Mouse (Mus musculus) hindbrain, embryonic 11.5 days (tissue): ENCODE data around the gene St6gal1. TPM values are rescaled to one million over a fixed set of nuclear protein-coding genes. Genes with fewer than 3 reads are reported as not detected.

Experiments used
- ATAC-seq: fragments of 200-750 bp; cut with Nextera tagmentation; 2 replicates; pipeline ENCODE4 v1.8.0; 2017; ENCODE audit warnings: mild to moderate bottlenecking, moderate TSS enrichment, moderate library complexity; ENCODE audit not compliant: low FRiP score
- DNase-seq: peaks from one replicate; pipeline ENCODE4 v3.0.0-alpha.2; 2015; ENCODE audit warnings: low spot score
- H3K27ac ChIP-seq: fragments of 300-500 bp; sonication (generic); 2 replicates; pipeline ENCODE4 v1.5.1; 2014; ENCODE audit warnings: mild to moderate bottlenecking, low read depth, low read length
- H3K27me3 ChIP-seq: fragments of 300-500 bp; sonication (generic); 2 replicates; pipeline ENCODE4 v1.6.1; 2014; ENCODE audit warnings: mild to moderate bottlenecking, low read length, moderate library complexity, mixed read lengths; ENCODE audit not compliant: control insufficient read depth, insufficient read depth
- H3K36me3 ChIP-seq: fragments of 300-500 bp; sonication (generic); 2 replicates; pipeline ENCODE4 v1.6.1; 2014; ENCODE audit warnings: mild to moderate bottlenecking, low read length, moderate library complexity, mixed read lengths; ENCODE audit not compliant: control insufficient read depth, insufficient read depth
- H3K4me1 ChIP-seq: fragments of 300-500 bp; sonication (generic); replicated peaks from 2 replicates; pipeline ENCODE4 v1.6.1; 2014; ENCODE audit warnings: low read length, mixed read lengths; ENCODE audit not compliant: control insufficient read depth, insufficient read depth
- H3K4me2 ChIP-seq: fragments of 300-500 bp; sonication (generic); replicated peaks from 2 replicates; pipeline ENCODE4 v1.6.1; 2014; ENCODE audit warnings: mild to moderate bottlenecking, low read depth, low read length
- H3K4me3 ChIP-seq: fragments of 300-500 bp; sonication (generic); 2 replicates; pipeline ENCODE4 v1.5.1; 2014; ENCODE audit warnings: low read depth, low read length
- H3K9ac ChIP-seq: fragments of 300-500 bp; sonication (generic); 2 replicates; pipeline ENCODE4 v1.6.1; 2014; ENCODE audit warnings: low read depth, low read length
- H3K9me3 ChIP-seq: fragments of 300-500 bp; sonication (generic); 2 replicates; pipeline ENCODE4 v1.6.1; 2016; ENCODE audit warnings: low read length; ENCODE audit not compliant: control insufficient read depth
- WGBS: fragments of 180-500 bp; shearing (Covaris S2); extraction: QIAGEN DNeasy Blood & Tissue Kit; methylation state at CpG from one replicate; pipeline ENCODE4 v1.1.7; 2014; 5-methylcytosine and 5-hydroxymethylcytosine counted together
- polyA plus RNA-seq: library from polyadenylated mRNA; unstranded; fragments of >200 nt; fragmentation: Nextera tagmentation; extraction: Ambion mirVana; gene quantifications from 2 replicates; pipeline ENCODE4 v1.2.1, GENCODE M21; 2014

St6gal1 gene
- polyA plus RNA-seq, 1 experiment from 2014 or later, result 32.7 TPM

- Histone ChIP-seq H3K27ac (peak overlapping the region; percentile 80), H3K4me2 (no peak overlapping the region), H3K4me1 (peaks cover 6% of the 10 kb centered on the region), H3K4me3 (no peak overlapping the region), H3K36me3 (no peaks in the 10 kb centered on the region), H3K9me3 (no peaks in the 10 kb centered on the region), H3K9ac (no peak overlapping the region), H3K27me3 (no peaks in the 10 kb centered on the region)
- peak; percentile 73 for ATAC-seq
- WGBS, result 55% methylated on average over 2 of the region's 2 CpGs
- no peak for DNase-seq
Observed at GRCm38 (mm10) chr16:23251445-23251773, 26.9 kb downstream of the St6gal1 start.

DNA sequence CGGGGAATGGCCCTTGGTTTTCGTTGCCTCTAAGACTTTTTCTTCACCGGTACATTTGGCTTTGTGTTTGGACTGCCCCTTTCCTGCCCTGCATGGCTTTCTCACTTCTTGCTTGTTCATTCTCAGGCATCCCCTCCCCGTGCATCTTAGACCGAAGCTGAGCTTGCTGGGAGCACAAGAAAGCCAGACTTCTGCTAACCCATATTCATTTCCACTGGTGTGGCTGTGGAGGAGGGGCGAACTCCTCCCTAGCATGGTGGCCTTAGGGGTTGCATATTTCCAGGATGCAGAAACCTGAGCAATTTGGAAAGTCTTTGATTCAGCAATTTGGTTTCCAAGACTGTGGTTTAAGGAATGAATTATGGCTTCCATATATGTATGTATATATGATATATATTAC, 29.1 kb downstream of the St6gal1 start:
- Histone ChIP-seq H3K27me3 (no peaks in the 10 kb centered on the region), H3K4me2 (no peak overlapping the region), H3K27ac (no peak overlapping the region), H3K4me3 (no peak overlapping the region), H3K36me3 (no peaks in the 10 kb centered on the region), H3K9ac (no peak overlapping the region), H3K9me3 (no peaks in the 10 kb centered on the region), H3K4me1 (peaks cover 10% of the 10 kb centered on the region)
- ATAC-seq (no peak), DNase-seq (no peak)
- WGBS, result 70% methylated on average over 6 of the region's 6 CpGs

- WGBS, result 60% methylated on average over 1 of the region's 1 CpGs
- ATAC-seq (no peak), DNase-seq (no peak)
- H3K9ac ChIP-seq, result no peak overlapping the region
- H3K36me3 ChIP-seq, result no peaks in the 10 kb centered on the region
- H3K27ac ChIP-seq, result no peak overlapping the region
- no peak overlapping the region for H3K4me3 ChIP-seq
- H3K4me1 ChIP-seq, result peaks cover 11% of the 10 kb centered on the region
- no peak overlapping the region for H3K4me2 ChIP-seq
- no peaks in the 10 kb centered on the region for H3K9me3 ChIP-seq
- H3K27me3 ChIP-seq, result no peaks in the 10 kb centered on the region
Observed at GRCm38 (mm10) chr16:23254062-23254461, 29.5 kb downstream of the St6gal1 start.

- Histone ChIP-seq H3K9me3 (no peaks in the 10 kb centered on the region), H3K27ac (no peak overlapping the region), H3K9ac (no peak overlapping the region), H3K4me3 (no peak overlapping the region), H3K36me3 (no peaks in the 10 kb centered on the region), H3K4me1 (peaks cover 9% of the 10 kb centered on the region), H3K4me2 (no peak overlapping the region), H3K27me3 (no peaks in the 10 kb centered on the region)
- ATAC-seq (no peak), DNase-seq (no peak)
- WGBS, result 69% methylated on average over 7 of the region's 7 CpGs
Observed at GRCm38 (mm10) chr16:23256638-23257037, 32.1 kb downstream of the St6gal1 start.

GRCm38 (mm10) chr16:23258429-23258822, 33.9 kb downstream of the St6gal1 start:
- no peaks in the 10 kb centered on the region for H3K27me3 ChIP-seq
- peak; percentile 48 for DNase-seq
- H3K36me3 ChIP-seq, result no peaks in the 10 kb centered on the region
- H3K9me3 ChIP-seq, result no peaks in the 10 kb centered on the region
- WGBS, result 5% methylated on average over 7 of the region's 7 CpGs
- peak overlapping the region; percentile 79 for H3K27ac ChIP-seq
- no peak overlapping the region for H3K9ac ChIP-seq
- peak; percentile 48 for ATAC-seq
- peaks cover 13% of the 10 kb centered on the region for H3K4me1 ChIP-seq
- no peak overlapping the region for H3K4me3 ChIP-seq
- H3K4me2 ChIP-seq, result no peak overlapping the region

GRCm38 (mm10) chr16:23258823-23259457, 34.4 kb downstream of the St6gal1 start:
- Histone ChIP-seq H3K4me2 (no peak overlapping the region), H3K9ac (no peak overlapping the region; the same call in 1 of the 2 replicates), H3K4me3 (no peak overlapping the region), H3K4me1 (peaks cover 13% of the 10 kb centered on the region), H3K27ac (peak overlapping the region; percentile 79), H3K27me3 (no peaks in the 10 kb centered on the region), H3K9me3 (no peaks in the 10 kb centered on the region), H3K36me3 (no peaks in the 10 kb centered on the region)
- WGBS, result 5% methylated on average over 4 of the region's 4 CpGs
- ATAC-seq, result peak; percentile 67
- peak; percentile 56 for DNase-seq

DNA sequence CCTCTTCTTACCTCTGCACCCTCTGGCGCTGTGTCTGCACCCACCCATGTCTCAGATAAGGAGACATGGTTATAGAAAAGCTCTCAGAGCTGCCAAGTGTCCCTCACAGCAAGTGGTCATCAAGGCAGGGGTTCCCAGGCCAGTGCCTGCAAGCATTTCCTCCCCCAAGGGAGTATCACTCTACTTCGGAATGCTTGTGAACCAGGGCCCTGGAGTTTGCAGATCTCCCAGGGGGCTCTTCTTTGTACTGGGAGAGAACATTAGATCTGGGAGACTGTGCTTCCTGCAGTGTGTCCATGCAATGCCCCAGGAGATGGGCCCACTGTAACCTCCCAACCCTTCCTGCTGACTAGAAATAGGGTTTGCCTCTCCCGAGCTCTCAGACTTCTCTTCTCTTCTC, 35.0 kb downstream of the St6gal1 start:
- WGBS, result 35% methylated on average over 3 of the region's 3 CpGs
- H3K9ac ChIP-seq, result no peak overlapping the region; the same call in 1 of the 2 replicates
- H3K4me1 ChIP-seq, result peaks cover 13% of the 10 kb centered on the region
- no peak for DNase-seq
- H3K9me3 ChIP-seq, result no peaks in the 10 kb centered on the region
- H3K36me3 ChIP-seq, result no peaks in the 10 kb centered on the region
- no peak for ATAC-seq
- H3K4me2 ChIP-seq, result no peak overlapping the region
- H3K27ac ChIP-seq, result no peak overlapping the region
- no peak overlapping the region for H3K4me3 ChIP-seq
- no peaks in the 10 kb centered on the region for H3K27me3 ChIP-seq

DNA sequence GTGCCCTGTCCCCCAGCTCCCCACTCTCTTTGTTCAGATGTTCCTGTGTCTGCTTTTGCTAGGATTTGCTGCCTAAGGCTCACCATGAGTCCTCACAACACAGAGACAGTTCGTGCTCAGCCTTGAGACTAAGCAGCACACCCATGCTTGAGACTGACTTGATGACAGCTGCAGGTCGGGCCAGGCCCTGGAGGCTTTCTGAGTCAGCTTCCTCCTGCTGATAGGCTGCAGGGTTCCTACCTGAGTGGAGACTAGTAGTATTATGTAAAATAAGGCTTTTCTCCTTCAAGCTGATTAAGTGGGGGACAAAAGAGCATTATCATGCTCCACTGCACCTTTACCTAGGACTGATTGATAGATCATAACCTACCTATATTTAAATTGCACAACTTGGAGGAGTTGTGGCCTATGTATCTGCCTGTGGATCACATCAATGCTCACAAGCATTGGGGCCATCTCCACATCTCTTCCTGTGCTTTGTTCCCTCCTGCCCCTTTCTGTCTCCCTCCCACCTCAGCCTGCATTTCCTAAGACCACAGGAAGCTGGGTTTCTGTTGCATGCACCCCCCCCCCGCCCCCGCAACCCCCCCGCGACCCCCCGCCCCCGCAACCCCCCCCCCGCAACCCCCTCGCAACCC, 37.7 kb downstream of the St6gal1 start:
- no peaks in the 10 kb centered on the region for H3K36me3 ChIP-seq
- H3K4me2 ChIP-seq, result no peak overlapping the region
- no peaks in the 10 kb centered on the region for H3K9me3 ChIP-seq
- no peak overlapping the region for H3K4me3 ChIP-seq
- DNase-seq (no peak), ATAC-seq (no peak)
- peaks cover 13% of the 10 kb centered on the region for H3K4me1 ChIP-seq
- H3K27me3 ChIP-seq, result no peaks in the 10 kb centered on the region
- no peak overlapping the region for H3K27ac ChIP-seq
- 6% methylated on average over 3 of the region's 10 CpGs for WGBS
- 0 out of 2 replicates have a peak overlapping the region, but pooled peaks have one; percentile 12 for H3K9ac ChIP-seq

- H3K9ac ChIP-seq, result no peak overlapping the region
- no peak overlapping the region for H3K27ac ChIP-seq
- H3K9me3 ChIP-seq, result no peaks in the 10 kb centered on the region
- H3K4me2 ChIP-seq, result no peak overlapping the region
- ATAC-seq, result no peak
- H3K4me1 ChIP-seq, result peaks cover 13% of the 10 kb centered on the region
- DNase-seq, result no peak
- WGBS, result 40% methylated on average over 5 of the region's 5 CpGs
- H3K4me3 ChIP-seq, result no peak overlapping the region
- H3K36me3 ChIP-seq, result no peaks in the 10 kb centered on the region
- H3K27me3 ChIP-seq, result no peaks in the 10 kb centered on the region
Observed at GRCm38 (mm10) chr16:23262846-23263245, 38.3 kb downstream of the St6gal1 start.
